ENCODE assay signal across 10 mouse cellular contexts in the genomic region with DNA sequence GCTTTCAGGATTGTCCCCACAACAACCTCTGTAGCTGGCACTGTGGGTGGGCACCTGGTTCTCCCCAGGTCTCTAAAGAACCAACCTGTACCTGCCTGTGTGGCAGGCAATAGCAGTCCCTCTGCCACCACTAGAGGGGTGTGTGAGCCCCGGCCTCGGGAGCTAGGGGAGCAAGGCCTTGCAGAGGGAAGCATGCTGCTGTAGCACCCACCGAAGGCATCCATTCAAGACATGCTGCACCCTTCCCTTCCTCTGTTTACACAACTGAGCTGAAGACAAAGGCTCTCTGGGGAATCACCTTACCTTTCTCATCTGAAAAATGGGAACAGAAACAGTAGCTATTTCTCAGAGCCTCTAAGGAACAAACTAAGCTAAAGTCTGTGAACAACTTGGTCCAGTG. TPM values are rescaled to one million over a fixed set of nuclear protein-coding genes. Genes with fewer than 3 reads are reported as not detected.
DNase-seq lines count a peak whose midpoint lies in the region; ATAC-seq and TF ChIP-seq lines count a peak whose summit lies in the region.
"Had no signal": no experiment of that assay in that cellular context is flagged by ENCODE, and none has a peak within 500 bp of the region (broad histone marks: within the 10 kb centered on the region; RNA-seq: fewer than 3 reads in every experiment).

No protein-coding gene starts in this region.

- H3K4me1 ChIP-seq in midbrain, embryonic 14.5 days (ENCODE audit: control insufficient read depth, insufficient read depth, low read length), result peaks cover 71% of the 10 kb centered on the region
- H3K4me1 ChIP-seq in midbrain, embryonic 15.5 days, result peaks cover 51% of the 10 kb centered on the region
- peaks cover 29% of the 10 kb centered on the region for H3K4me1 ChIP-seq in forebrain, postnatal 0 days (ENCODE audit: insufficient read depth)

- peaks cover 9% of the 10 kb centered on the region; the same call in 1 of the 2 replicates for H3K27me3 ChIP-seq in midbrain, embryonic 14.5 days (ENCODE audit: control insufficient read depth, insufficient read depth, low read length)
- H3K27me3 ChIP-seq in midbrain, embryonic 15.5 days (replicated peaks), result peaks cover 10% of the 10 kb centered on the region; the same call in 1 of the 2 replicates
- no peaks in the 10 kb centered on the region for H3K27me3 ChIP-seq in forebrain, postnatal 0 days (ENCODE audit: insufficient read depth, low read length)

- peak; percentile 73 for TF ChIP-seq CTCF in forebrain, postnatal 0 days (IDR thresholded peaks at IDR 0.05; ENCODE audit: low read depth)

- no peak overlapping the region for H3K4me3 ChIP-seq in midbrain, embryonic 14.5 days (replicated peaks; ENCODE audit: low read depth, low read length)
- no peak overlapping the region for H3K4me3 ChIP-seq in midbrain, embryonic 15.5 days
- no peak overlapping the region for H3K4me3 ChIP-seq in forebrain, postnatal 0 days (ENCODE audit: low read depth, low read length)
- H3K4me3 ChIP-seq: megakaryocyte, embryonic 14.5 days had no signal

- peak; percentile 54 for DNase-seq in CD4-positive, CD25-positive, alpha-beta regulatory T cell, adult 2 months (ENCODE audit: low read depth, low spot score)
- DNase-seq in midbrain, embryonic 14.5 days, result peak; percentile 62
- DNase-seq in forebrain, postnatal 0 days, result peak; percentile 47
- peak; percentile 52 for DNase-seq in thymus, postnatal 14 days

- no peaks in the 10 kb centered on the region for H3K9me3 ChIP-seq in midbrain, embryonic 14.5 days (ENCODE audit: control insufficient read depth, low read length)
- H3K9me3 ChIP-seq in midbrain, embryonic 15.5 days, result no peaks in the 10 kb centered on the region
- H3K9me3 ChIP-seq in forebrain, postnatal 0 days (ENCODE audit: low read length), result no peaks in the 10 kb centered on the region
- H3K9me3 ChIP-seq: megakaryocyte, embryonic 14.5 days had no signal

- ATAC-seq in CD4-positive, CD25-positive, alpha-beta regulatory T cell, adult 4 months, result no peak
- no peak for ATAC-seq in midbrain, embryonic 14.5 days (ENCODE audit: low FRiP score, low TSS enrichment)
- no peak for ATAC-seq in midbrain, embryonic 15.5 days (replicated peaks)
- no peak for ATAC-seq in forebrain, postnatal 0 days
- no peak for ATAC-seq in erythroblast, adult 5-6 weeks (replicated peaks; ENCODE audit: low FRiP score, poor library complexity, severe bottlenecking)
- no peak for ATAC-seq in activated CD4-positive, CD25-positive, alpha-beta regulatory T cell, adult 4 months

- no peak overlapping the region for H3K27ac ChIP-seq in midbrain, embryonic 14.5 days (replicated peaks; ENCODE audit: low read depth, low read length)
- no peak overlapping the region for H3K27ac ChIP-seq in midbrain, embryonic 15.5 days
- H3K27ac ChIP-seq in forebrain, postnatal 0 days (ENCODE audit: low read depth, low read length), result 0 out of 2 replicates have a peak overlapping the region, but pooled peaks have one; percentile 21

- H3K9ac ChIP-seq in midbrain, embryonic 14.5 days (replicated peaks; ENCODE audit: low read length), result no peak overlapping the region
- no peak overlapping the region for H3K9ac ChIP-seq in midbrain, embryonic 15.5 days
- no peak overlapping the region for H3K9ac ChIP-seq in forebrain, postnatal 0 days

- 9% methylated on average over 3 of the region's 3 CpGs for WGBS in midbrain, embryonic 14.5 days
- WGBS in midbrain, embryonic 15.5 days, result 6% methylated on average over 3 of the region's 3 CpGs
- 10% methylated on average over 3 of the region's 3 CpGs for WGBS in forebrain, postnatal 0 days

- H3K36me3 ChIP-seq in midbrain, embryonic 14.5 days (ENCODE audit: control insufficient read depth, insufficient read depth, low read length), result no peaks in the 10 kb centered on the region
- no peaks in the 10 kb centered on the region for H3K36me3 ChIP-seq in midbrain, embryonic 15.5 days (replicated peaks)
- peaks cover 5% of the 10 kb centered on the region for H3K36me3 ChIP-seq in forebrain, postnatal 0 days (ENCODE audit: insufficient read depth)

- no peak overlapping the region for H3K4me2 ChIP-seq in midbrain, embryonic 14.5 days (ENCODE audit: low read length)
- no peak overlapping the region for H3K4me2 ChIP-seq in midbrain, embryonic 15.5 days
- no peak overlapping the region for H3K4me2 ChIP-seq in forebrain, postnatal 0 days (ENCODE audit: low read depth)

RNA-seq across cellular contexts. Expression of gene Rhbg, which starts 19.3 kb away (rescaled TPM):
- polyA plus RNA-seq in CD4-positive, CD25-positive, alpha-beta regulatory T cell, adult 4 months (2017; shearing (Covaris generic)), result not detected
- polyA plus RNA-seq in midbrain, embryonic 14.5 days (2014; fragmentation: Nextera tagmentation; extraction: Ambion mirVana), result 0.21 and 0.22 TPM in 2 replicates
- polyA plus RNA-seq in midbrain, embryonic 15.5 days (2015; fragmentation: Nextera tagmentation; extraction: Ambion mirVana), result 0.14 TPM in 2 replicates
- total RNA-seq in forebrain, postnatal 0 days (2014; rRNA removed), result 0.19 TPM in 1 of 2 replicates, not detected in the other
- 0.21 and 0.25 TPM in 2 replicates for polyA plus RNA-seq in forebrain, postnatal 0 days (2015; fragmentation: Nextera tagmentation; extraction: Ambion mirVana)
- not detected in 2 replicates for total RNA-seq in erythroblast, adult 5-6 weeks (2015; ENCODE audit: low replicate concordance)
- total RNA-seq in erythroblast, adult 5-6 weeks (2017; ENCODE audit: low replicate concordance), result not detected in 2 replicates
- not detected for polyA plus RNA-seq in activated CD4-positive, CD25-positive, alpha-beta regulatory T cell, adult 4 months (2017; shearing (Covaris generic))

RNA-seq across cellular contexts. Expression of gene Gm38392, which starts 51.8 kb away (rescaled TPM):
- not detected for polyA plus RNA-seq in CD4-positive, CD25-positive, alpha-beta regulatory T cell, adult 4 months (2017; shearing (Covaris generic))
- polyA plus RNA-seq in midbrain, embryonic 14.5 days (2014; fragmentation: Nextera tagmentation; extraction: Ambion mirVana), result not detected in 2 replicates
- not detected in 2 replicates for polyA plus RNA-seq in midbrain, embryonic 15.5 days (2015; fragmentation: Nextera tagmentation; extraction: Ambion mirVana)
- total RNA-seq in forebrain, postnatal 0 days (2014; rRNA removed), result 0.69 TPM in 1 of 2 replicates, not detected in the other
- polyA plus RNA-seq in forebrain, postnatal 0 days (2015; fragmentation: Nextera tagmentation; extraction: Ambion mirVana), result 0.16 TPM in 1 of 2 replicates, not detected in the other
- total RNA-seq in erythroblast, adult 5-6 weeks (2015; ENCODE audit: low replicate concordance), result not detected in 2 replicates
- total RNA-seq in erythroblast, adult 5-6 weeks (2017; ENCODE audit: low replicate concordance), result not detected in 2 replicates
- not detected for polyA plus RNA-seq in activated CD4-positive, CD25-positive, alpha-beta regulatory T cell, adult 4 months (2017; shearing (Covaris generic))
- polyA plus RNA-seq: embryonic facial prominence, embryonic 11.5 days had no signal
